22 mouse cellular contexts compared by ENCODE assay signal in genomic region chr7:111413745-111414144, GRCm38 (mm10).
A peak's percentile ranks its signal among the peaks of the same experiment; 100 is the strongest.
DNase-seq lines count a peak whose midpoint lies in the region; ATAC-seq and TF ChIP-seq lines count a peak whose summit lies in the region.
"Had no signal": no experiment of that assay in that cellular context is flagged by ENCODE, and none has a peak within 500 bp of the region (broad histone marks: within the 10 kb centered on the region; RNA-seq: fewer than 3 reads in every experiment).

No protein-coding gene starts in this region.

- no peak overlapping the region for H3K27ac ChIP-seq in heart, embryonic 12.5 days (ENCODE audit: poor library complexity, severe bottlenecking)
- H3K27ac ChIP-seq in hindbrain, embryonic 11.5 days (ENCODE audit: low read depth, low read length) = no peak overlapping the region
- H3K27ac ChIP-seq in thymus, adult 2 months (ENCODE audit: control insufficient read depth, insufficient read depth, low read length) = no peak overlapping the region
- H3K27ac ChIP-seq: embryonic facial prominence, embryonic 10.5 days; hindbrain, embryonic 15.5 days; limb, embryonic 12.5 days; liver, embryonic 15.5 days; midbrain, embryonic 12.5 days; stomach, postnatal 0 days had no signal

- no peak for TF ChIP-seq POLR2A in thymus, adult 2 months (IDR thresholded peaks at IDR 0.05; ENCODE audit: control insufficient read depth, extremely low read depth, insufficient read depth, low read length, poor library complexity)

- WGBS in heart, embryonic 12.5 days = 55% methylated on average over 4 of the region's 4 CpGs
- WGBS in hindbrain, embryonic 11.5 days = 79% methylated on average over 4 of the region's 4 CpGs
- WGBS in thymus, adult 2 months = 9% methylated on average over 4 of the region's 4 CpGs

- no peak overlapping the region for H3K4me2 ChIP-seq in heart, embryonic 12.5 days
- H3K4me2 ChIP-seq in hindbrain, embryonic 11.5 days (replicated peaks; ENCODE audit: low read depth, low read length) = no peak overlapping the region
- H3K4me2 ChIP-seq: hindbrain, embryonic 15.5 days; limb, embryonic 12.5 days; liver, embryonic 15.5 days; midbrain, embryonic 12.5 days had no signal

- peak; percentile 16 to 55 for DNase-seq in heart, adult 18-20 months
- peak; percentile 35 for DNase-seq in kidney, adult 9 months
- DNase-seq in kidney, postnatal 10 days = no peak
- peak; percentile 12 for DNase-seq in adipocyte (ENCODE audit: low spot score)
- DNase-seq in adrenal gland, postnatal 36 days = peak; percentile 3 to 23
- DNase-seq in hindbrain, embryonic 11.5 days (ENCODE audit: low spot score) = no peak
- DNase-seq in thymus, adult 2 months = no peak
- DNase-seq: B cell, adult 2 months; cerebellum, adult 18-20 months; cerebellum, postnatal 36 days; layer of hippocampus, adult 9-11 months; right cerebral cortex, postnatal 25 days; thymus, postnatal 14 days had no signal

- TF ChIP-seq CTCF in thymus, adult 2 months (IDR thresholded peaks at IDR 0.05; ENCODE audit: borderline replicate concordance, control insufficient read depth, extremely low read depth, insufficient read depth, low read length, poor library complexity) = no peak

- H3K9ac ChIP-seq in heart, embryonic 12.5 days = no peak overlapping the region
- H3K9ac ChIP-seq in hindbrain, embryonic 11.5 days (ENCODE audit: low read depth, low read length) = no peak overlapping the region
- H3K9ac ChIP-seq: hindbrain, embryonic 15.5 days; limb, embryonic 12.5 days; liver, embryonic 15.5 days; midbrain, embryonic 12.5 days had no signal

- no peaks in the 10 kb centered on the region for H3K9me3 ChIP-seq in heart, embryonic 12.5 days (replicated peaks)
- H3K9me3 ChIP-seq in hindbrain, embryonic 11.5 days (ENCODE audit: control insufficient read depth, low read length) = no peaks in the 10 kb centered on the region
- H3K9me3 ChIP-seq: embryonic facial prominence, embryonic 10.5 days; hindbrain, embryonic 15.5 days; limb, embryonic 12.5 days; liver, embryonic 15.5 days; midbrain, embryonic 12.5 days had no signal

- no peak for ATAC-seq in heart, embryonic 12.5 days (ENCODE audit: insufficient number of reproducible peaks, low FRiP score)
- ATAC-seq in hindbrain, embryonic 11.5 days (ENCODE audit: low FRiP score) = no peak
- ATAC-seq: forebrain, embryonic 14.5 days had no signal

- no peaks in the 10 kb centered on the region for H3K4me1 ChIP-seq in heart, embryonic 12.5 days (replicated peaks)
- H3K4me1 ChIP-seq in hindbrain, embryonic 11.5 days (replicated peaks; ENCODE audit: control insufficient read depth, insufficient read depth, low read length) = no peaks in the 10 kb centered on the region
- H3K4me1 ChIP-seq in thymus, adult 2 months (replicated peaks; ENCODE audit: control insufficient read depth, insufficient read depth, low read length) = no peaks in the 10 kb centered on the region
- H3K4me1 ChIP-seq: embryonic facial prominence, embryonic 10.5 days; limb, embryonic 12.5 days; liver, embryonic 15.5 days; midbrain, embryonic 12.5 days had no signal

- H3K4me3 ChIP-seq in heart, embryonic 12.5 days = no peak overlapping the region
- H3K4me3 ChIP-seq in hindbrain, embryonic 11.5 days (ENCODE audit: low read depth, low read length) = no peak overlapping the region
- no peak overlapping the region for H3K4me3 ChIP-seq in thymus, adult 2 months (ENCODE audit: control insufficient read depth, insufficient read depth, low read length)
- H3K4me3 ChIP-seq: embryonic facial prominence, embryonic 10.5 days; erythroblast, embryonic 14.5 days; hindbrain, embryonic 15.5 days; limb, embryonic 12.5 days; liver, embryonic 15.5 days; midbrain, embryonic 12.5 days had no signal

- no peaks in the 10 kb centered on the region for H3K27me3 ChIP-seq in heart, embryonic 12.5 days (replicated peaks)
- no peaks in the 10 kb centered on the region for H3K27me3 ChIP-seq in hindbrain, embryonic 11.5 days (ENCODE audit: control insufficient read depth, insufficient read depth, low read length)
- no peaks in the 10 kb centered on the region for H3K27me3 ChIP-seq in thymus, adult 2 months (ENCODE audit: control insufficient read depth, insufficient read depth, low read length)
- H3K27me3 ChIP-seq: hindbrain, embryonic 15.5 days; limb, embryonic 12.5 days; liver, embryonic 15.5 days; midbrain, embryonic 12.5 days had no signal

- no peaks in the 10 kb centered on the region for H3K36me3 ChIP-seq in heart, embryonic 12.5 days
- H3K36me3 ChIP-seq in hindbrain, embryonic 11.5 days (ENCODE audit: control insufficient read depth, insufficient read depth, low read length) = no peaks in the 10 kb centered on the region
- H3K36me3 ChIP-seq in thymus, adult 2 months (ENCODE audit: control insufficient read depth, insufficient read depth, low read length) = no peaks in the 10 kb centered on the region
- H3K36me3 ChIP-seq: embryonic facial prominence, embryonic 10.5 days; hindbrain, embryonic 15.5 days; limb, embryonic 12.5 days; liver, embryonic 15.5 days; midbrain, embryonic 12.5 days had no signal

Comparison
In these comparisons a context has a peak if more than half of its experiments do, and no peak if none do; other contexts are left out.
1. DNase-seq: peak in heart, adult 18-20 months (2 of 2), kidney, adult 9 months (single experiment), adipocyte (single experiment) and adrenal gland, postnatal 36 days (2 of 2); none in kidney, postnatal 10 days (single experiment), hindbrain, embryonic 11.5 days (single experiment) and thymus, adult 2 months (single experiment).